Mouse (Mus musculus): Measurements from ENCODE around the gene Fancg.
A peak's percentile ranks its signal among the peaks of the same experiment; 100 is the strongest.
"Not testable (repeated sequence)": the region's sequence is repeated elsewhere in the genome, so short reads cannot be mapped to it uniquely, and the experiment has no call there.

Gene Fancg

DNA sequence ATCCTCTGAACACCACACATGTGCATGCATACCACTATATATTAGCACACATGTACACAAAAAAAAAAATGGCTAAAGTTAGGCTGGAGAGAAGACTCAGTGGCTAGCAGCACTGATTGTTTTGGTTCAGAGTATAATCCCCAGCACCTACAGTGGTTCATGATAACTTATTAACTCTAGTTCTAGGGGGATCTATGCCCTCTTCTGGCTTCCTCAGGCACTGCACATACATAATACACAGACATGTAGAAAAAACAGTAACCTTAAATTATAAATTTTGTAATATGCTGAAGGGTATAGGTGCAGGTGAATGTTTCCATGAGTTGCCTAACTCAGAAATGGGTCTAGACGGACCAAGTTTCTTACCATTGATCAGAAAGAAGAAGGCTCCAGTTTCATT, 22.0 kb downstream of the Fancg start:
- no peak for DNase-seq

DNA sequence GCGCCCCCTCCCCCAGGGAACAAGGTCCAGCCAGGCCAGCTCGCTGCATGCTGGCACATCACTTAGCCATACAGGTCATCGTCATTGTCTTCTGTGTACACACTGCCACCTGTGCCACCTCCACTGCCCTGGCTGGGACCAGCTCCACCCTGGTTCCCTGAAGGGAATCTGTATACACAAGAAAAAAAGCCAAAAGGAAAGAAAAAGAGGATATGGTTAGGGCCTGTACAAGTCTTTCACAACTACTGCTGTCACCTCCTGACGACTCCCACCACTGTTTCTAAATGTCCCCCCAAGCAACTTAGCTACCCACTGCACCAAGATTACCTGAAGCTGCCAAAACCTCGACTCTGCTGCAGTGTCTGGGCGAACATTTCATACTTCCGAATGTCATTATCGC, 29.8 kb downstream of the Fancg start:
- DNase-seq: not testable (repeated sequence)

DNA sequence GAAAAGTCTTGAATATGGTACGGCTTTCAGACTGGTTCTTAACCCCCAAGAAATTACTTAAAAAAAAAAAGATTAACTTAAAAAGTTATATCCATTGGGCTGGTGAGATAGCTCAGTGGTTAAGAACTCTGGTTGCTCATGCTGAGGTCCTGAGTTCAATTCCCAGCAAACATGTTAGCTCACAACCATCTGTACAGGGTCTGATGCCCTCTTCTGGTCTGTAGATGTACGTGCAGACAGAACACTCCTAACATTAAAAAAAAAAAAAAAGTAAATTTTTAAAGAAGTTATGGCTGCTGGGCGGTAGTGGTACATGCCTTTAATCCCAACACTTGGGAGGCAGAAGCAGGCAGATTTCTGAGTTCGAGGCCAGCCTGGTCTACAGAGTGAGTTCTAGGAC, 32.2 kb downstream of the Fancg start:
- DNase-seq: no peak

DNA sequence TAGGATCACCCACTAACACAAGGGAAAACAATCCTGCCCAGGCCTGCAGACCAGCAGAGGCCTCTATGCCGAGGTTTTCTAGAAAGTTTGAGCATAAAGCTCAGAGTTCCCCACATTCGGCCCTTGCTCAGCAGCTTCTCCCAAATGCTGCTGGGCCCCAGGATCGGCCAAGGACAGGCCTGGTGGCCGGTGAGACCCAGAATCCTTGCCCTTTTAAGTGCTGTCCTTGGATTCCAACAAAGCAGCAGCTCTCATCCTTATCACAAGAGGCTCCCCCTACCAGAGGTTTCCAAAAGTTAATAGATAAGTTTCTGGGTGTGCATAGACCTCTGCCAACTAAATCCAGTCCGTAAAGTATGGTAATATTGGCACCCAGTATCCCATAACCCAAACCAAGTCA, 36.4 kb downstream of the Fancg start:
- DNase-seq: no peak

GRCm38 (mm10) chr4:42972952-42973351, 37.4 kb downstream of the Fancg start:
- no peak for DNase-seq

GRCm38 (mm10) chr4:42969304-42969703, 41.0 kb downstream of the Fancg start, which contains the start of gene 1700022I11Rik:
1700022I11Rik (plus strand) TSS chr4:42969604.
- DNase-seq: no peak

GRCm38 (mm10) chr4:42965039-42965719, 45.1 kb downstream of the Fancg start:
- peak; percentile 51 for DNase-seq

- peak; percentile 40 for DNase-seq
These were observed 46.8 kb downstream of the Fancg start for GRCm38 (mm10) chr4:42963480-42963879.

- DNase-seq: peak; percentile 69
These were observed 48.7 kb downstream of the Fancg start for GRCm38 (mm10) chr4:42961592-42961991.

- no peak for DNase-seq
These were observed 50.9 kb downstream of the Fancg start for GRCm38 (mm10) chr4:42959382-42959781.

DNA sequence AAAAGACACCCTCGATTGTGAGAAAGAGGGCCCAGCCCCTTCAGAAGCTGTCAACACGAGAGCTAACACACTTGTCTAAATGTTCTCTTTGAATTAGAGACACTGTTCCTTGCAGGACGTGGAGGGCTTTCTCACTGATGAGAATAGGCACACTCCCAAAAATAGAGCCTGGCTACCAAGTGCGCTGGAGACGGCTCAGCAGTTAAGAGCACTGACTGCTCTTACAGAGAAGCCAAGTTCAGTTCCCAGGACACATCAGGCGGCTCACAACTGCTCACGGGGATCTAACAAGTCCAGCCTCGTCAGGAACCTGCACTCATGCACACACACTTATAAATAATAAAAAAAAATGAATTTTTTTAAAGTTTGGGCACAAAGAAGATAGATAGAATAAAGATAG, 51.4 kb downstream of the Fancg start:
- DNase-seq: no peak

DNA sequence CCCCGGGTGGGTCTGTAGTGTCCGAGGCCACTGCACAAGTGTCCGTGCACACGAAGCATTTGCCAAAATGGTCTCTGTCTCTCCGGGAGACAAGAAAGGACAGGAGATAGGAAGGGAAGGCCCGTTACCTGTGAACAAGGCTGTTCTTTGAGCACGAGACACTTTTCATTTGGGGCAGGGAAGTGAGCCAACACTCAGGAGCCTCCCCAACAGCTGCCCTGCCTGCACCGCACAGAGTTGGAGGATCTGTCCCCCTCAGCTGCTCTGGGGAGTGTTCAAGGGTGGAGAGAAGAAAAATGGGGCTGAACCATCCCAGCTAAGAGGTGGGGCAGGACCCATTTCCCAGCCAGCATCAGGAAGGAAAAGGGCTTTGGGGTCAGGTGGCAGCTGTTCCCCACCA, 52.3 kb downstream of the Fancg start:
- no peak for DNase-seq

DNA sequence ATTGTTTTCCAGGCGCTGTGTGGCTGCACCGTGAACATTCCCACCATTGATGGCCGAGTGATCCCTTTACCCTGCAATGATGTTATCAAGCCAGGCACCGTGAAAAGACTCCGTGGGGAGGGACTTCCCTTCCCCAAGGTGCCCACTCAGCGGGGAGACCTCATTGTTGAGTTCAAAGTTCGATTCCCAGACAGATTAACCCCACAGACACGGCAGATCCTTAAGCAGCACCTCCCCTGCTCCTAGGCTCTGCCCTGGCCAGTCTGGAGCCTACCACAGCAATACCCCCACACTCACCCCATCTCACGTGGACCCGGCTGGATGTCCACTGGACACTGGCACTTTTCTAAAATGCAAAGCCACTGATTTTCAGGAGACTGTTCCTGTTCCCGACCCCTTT, 53.0 kb downstream of the Fancg start:
- DNase-seq: no peak

- DNase-seq: no peak
These were observed 53.7 kb downstream of the Fancg start for GRCm38 (mm10) chr4:42956581-42956980.

DNA sequence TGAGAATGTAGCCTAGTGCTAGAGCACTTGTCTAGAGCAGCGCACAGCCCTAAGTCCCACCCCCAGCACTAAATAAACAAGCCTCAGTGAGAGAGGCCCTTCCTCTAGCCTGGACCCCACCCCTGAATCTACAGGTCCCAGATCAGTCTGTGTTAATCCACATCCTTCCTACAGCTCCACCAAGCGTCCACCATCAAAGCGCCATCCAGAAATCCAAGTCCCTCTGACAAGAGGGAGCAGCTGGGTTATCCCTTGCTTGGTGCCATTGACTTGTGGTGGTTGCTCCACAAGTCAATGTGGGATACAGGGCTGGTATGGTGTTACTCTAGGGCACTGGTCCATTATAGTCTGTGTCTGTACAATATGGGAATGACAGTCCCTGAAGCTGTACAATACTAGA, 55.1 kb downstream of the Fancg start:
- DNase-seq: no peak

GRCm38 (mm10) chr4:42954297-42954696, 56.0 kb downstream of the Fancg start:
- DNase-seq: peak; percentile 56

- no peak for DNase-seq
These were observed 56.7 kb downstream of the Fancg start for GRCm38 (mm10) chr4:42953435-42954094.

GRCm38 (mm10) chr4:42952563-42952962, 57.7 kb downstream of the Fancg start:
- no peak for DNase-seq

Data from thymus, postnatal 14 days (tissue).